Comparison of ENCODE assay signal across 26 mouse cellular contexts in genomic region chr1:134310291-134310690, GRCm38 (mm10). TPM values are rescaled to one million over a fixed set of nuclear protein-coding genes. Genes with fewer than 3 reads are reported as not detected.
DNase-seq lines count a peak whose midpoint lies in the region; TF ChIP-seq lines count a peak whose summit lies in the region.
"Had no signal": no experiment of that assay in that cellular context is flagged by ENCODE, and none has a peak within 500 bp of the region (broad histone marks: within the 10 kb centered on the region; RNA-seq: fewer than 3 reads in every experiment).

No protein-coding gene starts in this region.

- no peaks in the 10 kb centered on the region for H3K36me3 ChIP-seq in myocyte (ENCODE audit: control insufficient read depth, insufficient read depth)
- H3K36me3 ChIP-seq: forebrain, embryonic 10.5 days; G1E; intestine, embryonic 15.5 days had no signal

- H3K4me2 ChIP-seq in myocyte (ENCODE audit: low read depth): peak overlapping the region; percentile 8
- H3K4me2 ChIP-seq: forebrain, embryonic 13.5 days; heart, embryonic 11.5 days; hindbrain, embryonic 12.5 days; hindbrain, embryonic 15.5 days; intestine, embryonic 15.5 days had no signal

- no peaks in the 10 kb centered on the region for H3K27me3 ChIP-seq in myocyte (ENCODE audit: control insufficient read depth, insufficient read depth, insufficient read length)
- H3K27me3 ChIP-seq: CH12.LX; forebrain, embryonic 13.5 days; hindbrain, embryonic 12.5 days; hindbrain, embryonic 15.5 days; intestine, embryonic 15.5 days had no signal

- peak; percentile 64 to 78 for DNase-seq in adrenal gland, adult (ENCODE audit: inconsistent age in 2 of 2, low spot score in 1 of 2)
- no peak for DNase-seq in adrenal gland, postnatal 25 days
- DNase-seq in layer of hippocampus, adult 2 months (ENCODE audit: low spot score in 2 of 2): no peak
- DNase-seq in layer of hippocampus, postnatal 25 days (ENCODE audit: extremely low spot score in 1 of 2, low spot score in 1 of 2): no peak
- DNase-seq in spleen, postnatal 36 days (ENCODE audit: low spot score in 2 of 2): no peak
- DNase-seq: B cell, adult 2 months; cerebellum, adult 18-20 months; cerebellum, adult 9-10 months; cerebellum, postnatal 14 days; gastrocnemius, postnatal 10 days; heart, adult 11 months; kidney, adult 11 months had no signal

- no peak overlapping the region for H3K4me3 ChIP-seq in layer of hippocampus, adult 2 months
- H3K4me3 ChIP-seq in myocyte: no peak overlapping the region
- H3K4me3 ChIP-seq: forebrain, embryonic 10.5 days; forebrain, embryonic 13.5 days; hindbrain, embryonic 12.5 days; hindbrain, embryonic 15.5 days; intestine, embryonic 15.5 days had no signal

- no peak overlapping the region for H3ac ChIP-seq in myocyte (ENCODE audit: control insufficient read depth, insufficient read length)

- no peak for TF ChIP-seq CTCF in layer of hippocampus, adult 2 months (conservative IDR thresholded peaks at IDR 0.05)

- H3K27ac ChIP-seq in layer of hippocampus, adult 2 months: 0 out of 2 replicates have a peak overlapping the region, but pooled peaks have one; percentile 1
- H3K27ac ChIP-seq: forebrain, embryonic 10.5 days; forebrain, embryonic 13.5 days; hindbrain, embryonic 12.5 days; hindbrain, embryonic 15.5 days; intestine, embryonic 15.5 days had no signal

- no peaks in the 10 kb centered on the region for H3K79me2 ChIP-seq in myocyte (ENCODE audit: control insufficient read depth, insufficient read depth)

- TF ChIP-seq POLR2A in myocyte (IDR thresholded peaks at IDR 0.05; ENCODE audit: insufficient read length, low read depth): no peak

TF ChIP-seq in myocyte, 11 proteins besides CTCF, POLR2A, EP300 and RAD21:
- no peak for TF ChIP-seq MYOD1 (IDR thresholded peaks at IDR 0.05; ENCODE audit: control insufficient read depth in 1 of 3, insufficient read length in 2 of 3, low read depth in 2 of 3)
- TF ChIP-seq USF1 (IDR thresholded peaks at IDR 0.05; ENCODE audit: low read depth): no peak
- TF ChIP-seq MYOG (IDR thresholded peaks at IDR 0.05; ENCODE audit: control insufficient read depth in 1 of 3, insufficient read depth in 1 of 3, insufficient read length in 2 of 3, low read depth in 2 of 3): no peak
- no peak for TF ChIP-seq TCF12 (IDR thresholded peaks at IDR 0.05; ENCODE audit: insufficient read depth, poor library complexity, severe bottlenecking)
- no peak for TF ChIP-seq REST (IDR thresholded peaks at IDR 0.05; ENCODE audit: insufficient read depth, insufficient read length)

RNA-seq across cellular contexts. Expression of gene Myog, which starts 20.5 kb away (rescaled TPM):
- total RNA-seq in adrenal gland, postnatal 25 days (2021): not detected in 2 replicates
- total RNA-seq in layer of hippocampus, adult 2 months (2021): not detected
- total RNA-seq in layer of hippocampus, postnatal 25 days (2021): not detected
- polyA plus RNA-seq in myocyte (2012; fragmentation: generic; extraction: Trizol): 1,426 TPM
- total RNA-seq: adrenal gland, adult 18-20 months; CH12.LX; G1E; heart, adult 8-10 months; heart, postnatal 25 days; hematopoietic stem cell, adult 5-6 weeks had no signal
- polyA plus RNA-seq: forebrain, embryonic 10.5 days; forebrain, embryonic 13.5 days; forebrain, embryonic 16.5 days; G1E; hindbrain, embryonic 15.5 days had no signal

RNA-seq across cellular contexts. Expression of gene Ppfia4, which starts 22.4 kb away (rescaled TPM):
- 0.67 and 2.0 TPM in 2 replicates for total RNA-seq in adrenal gland, postnatal 25 days (2021)
- total RNA-seq in layer of hippocampus, adult 2 months (2021): 10 to 100 TPM; 71.9 to 79.7 TPM
- total RNA-seq in layer of hippocampus, postnatal 25 days (2021): 10 to 100 TPM; 69.3 to 78.8 TPM
- 35.8 TPM for polyA plus RNA-seq in myocyte (2012; fragmentation: generic; extraction: Trizol)

RNA-seq across cellular contexts. Expression of gene Tmem183a, which starts 51.5 kb away (rescaled TPM):
- total RNA-seq in adrenal gland, postnatal 25 days (2021): 47.2 and 56.3 TPM in 2 replicates
- 10 to 100 TPM; 73.5 to 76.7 TPM for total RNA-seq in layer of hippocampus, adult 2 months (2021)
- 10 to 100 TPM; 73.0 to 91.4 TPM for total RNA-seq in layer of hippocampus, postnatal 25 days (2021)
- polyA plus RNA-seq in myocyte (2012; fragmentation: generic; extraction: Trizol): 67.3 TPM

Comparison
In these comparisons a context has a peak if more than half of its experiments do, and no peak if none do; other contexts are left out.
1. DNase-seq: peak in adrenal gland, adult (2 of 2); none in adrenal gland, postnatal 25 days (single experiment), layer of hippocampus, adult 2 months (0 of 2), layer of hippocampus, postnatal 25 days (0 of 2) and spleen, postnatal 36 days (0 of 2).
2. RNA of gene Ppfia4, which starts 22.4 kb away (total RNA-seq): 71.9 to 79.7 TPM in layer of hippocampus, adult 2 months and 69.3 to 78.8 TPM in layer of hippocampus, postnatal 25 days; 0.67 to 2.0 TPM in adrenal gland, postnatal 25 days; every median in the first group is over 10 times any median in the second.